In the genomic region with DNA sequence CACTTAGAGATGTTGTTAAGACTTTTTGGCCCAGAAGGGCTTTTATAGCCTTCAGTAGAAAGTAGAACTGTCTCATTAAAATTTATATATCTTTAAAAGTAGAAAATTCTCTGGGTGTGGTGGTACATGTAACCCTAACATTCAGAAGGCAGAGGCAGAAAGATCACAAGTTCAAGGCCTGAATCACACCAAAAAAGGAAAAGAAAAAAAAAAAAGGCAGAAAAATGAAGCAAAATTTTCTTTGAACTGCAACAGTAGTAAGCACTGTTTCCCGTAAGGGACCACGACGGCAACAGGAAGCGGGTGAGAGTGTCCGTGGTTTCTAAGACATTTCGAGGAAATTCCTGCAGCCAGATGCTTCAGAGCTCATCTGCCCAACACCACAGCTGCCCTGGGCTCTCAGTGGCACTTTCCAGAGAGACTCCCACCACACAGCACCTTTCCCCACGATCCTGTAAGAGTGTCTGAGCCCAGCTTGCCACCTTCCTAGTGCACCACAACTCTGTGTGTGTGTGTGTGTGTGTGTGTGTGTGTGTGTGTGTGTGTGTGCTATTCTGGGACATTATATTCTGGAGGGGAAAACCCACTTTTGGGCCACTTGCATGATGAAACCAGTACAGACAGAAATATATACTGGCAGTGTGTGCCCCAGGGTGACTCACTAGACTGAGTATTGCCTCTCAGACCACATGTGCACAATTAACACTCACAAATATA, we compare ENCODE assay signal across 16 mouse cellular contexts. TPM values are rescaled to one million over a fixed set of nuclear protein-coding genes. Genes with fewer than 3 reads are reported as not detected.
DNase-seq lines count a peak whose midpoint lies in the region; ATAC-seq and TF ChIP-seq lines count a peak whose summit lies in the region.
"Had no signal": no experiment of that assay in that cellular context is flagged by ENCODE, and none has a peak within 500 bp of the region (broad histone marks: within the 10 kb centered on the region; RNA-seq: fewer than 3 reads in every experiment).

No protein-coding gene starts in this region.

- H3K9ac ChIP-seq in liver, postnatal 0 days (replicated peaks), result no peak overlapping the region
- H3K9ac ChIP-seq in liver, embryonic 11.5 days (ENCODE audit: low read depth, low read length), result no peak overlapping the region
- H3K9ac ChIP-seq: forebrain, embryonic 12.5 days; limb, embryonic 15.5 days; neural tube, embryonic 12.5 days had no signal

- H3K4me3 ChIP-seq in liver, postnatal 0 days (ENCODE audit: low read depth, low read length), result no peak overlapping the region
- H3K4me3 ChIP-seq in liver, embryonic 11.5 days (ENCODE audit: low read depth, low read length), result no peak overlapping the region
- H3K4me3 ChIP-seq in C2C12 (ENCODE audit: insufficient read depth, poor library complexity, severe bottlenecking), result no peak overlapping the region
- no peak overlapping the region for H3K4me3 ChIP-seq in embryonic fibroblast, embryonic 13.5 days (ENCODE audit: insufficient read depth, low read length)
- H3K4me3 ChIP-seq: forebrain, embryonic 12.5 days; limb, embryonic 15.5 days; neural tube, embryonic 12.5 days had no signal

- TF ChIP-seq CTCF in liver, postnatal 0 days (IDR thresholded peaks at IDR 0.05; ENCODE audit: low read depth), result no peak
- TF ChIP-seq CTCF in C2C12 (IDR thresholded peaks at IDR 0.05; ENCODE audit: control insufficient read depth, insufficient read depth, insufficient read length), result no peak
- no peak for TF ChIP-seq CTCF in embryonic fibroblast, embryonic 13.5 days (IDR thresholded peaks at IDR 0.05; ENCODE audit: borderline replicate concordance, insufficient read depth, low read length)

- H3K36me3 ChIP-seq in liver, postnatal 0 days (replicated peaks; ENCODE audit: insufficient read depth, low read length), result no peaks in the 10 kb centered on the region
- no peaks in the 10 kb centered on the region for H3K36me3 ChIP-seq in liver, embryonic 11.5 days (ENCODE audit: control insufficient read depth, insufficient read depth, low read length)
- no peaks in the 10 kb centered on the region for H3K36me3 ChIP-seq in C2C12 (ENCODE audit: control insufficient read depth, insufficient read depth)
- no peaks in the 10 kb centered on the region for H3K36me3 ChIP-seq in splenic B cell, adult 2 months (ENCODE audit: control insufficient read depth, insufficient read depth, low read length, poor library complexity, severe bottlenecking)

- no peaks in the 10 kb centered on the region for H3K79me3 ChIP-seq in C2C12 (ENCODE audit: low read depth)

- no peak overlapping the region for H3ac ChIP-seq in C2C12 (ENCODE audit: control insufficient read depth, insufficient read length, low read depth)

- no peak overlapping the region for H3K4me2 ChIP-seq in liver, postnatal 0 days (ENCODE audit: low read depth, low read length)
- no peak overlapping the region for H3K4me2 ChIP-seq in liver, embryonic 11.5 days
- H3K4me2 ChIP-seq: forebrain, embryonic 12.5 days; limb, embryonic 15.5 days; neural tube, embryonic 12.5 days had no signal

- DNase-seq in liver, postnatal 0 days, result peak; percentile 36
- DNase-seq in liver, embryonic 11.5 days (ENCODE audit: low spot score), result no peak
- peak; percentile 46 for DNase-seq in splenic B cell, adult 2 months (ENCODE audit: low read depth, low spot score)
- DNase-seq in right cerebral cortex, adult 2 months (ENCODE audit: low spot score in 2 of 2), result no peak
- DNase-seq in left cerebral cortex, postnatal 25 days (ENCODE audit: low spot score in 2 of 2), result no peak
- DNase-seq in urinary bladder, postnatal 36 days (ENCODE audit: low spot score in 2 of 2), result no peak
- DNase-seq: adrenal gland, adult 8-10 months; heart, postnatal 10 days; layer of hippocampus, adult 9-11 months; right cerebral cortex, adult 18-20 months had no signal

- H3K4me1 ChIP-seq in liver, postnatal 0 days (ENCODE audit: insufficient read depth), result no peaks in the 10 kb centered on the region
- H3K4me1 ChIP-seq in liver, embryonic 11.5 days (replicated peaks; ENCODE audit: control insufficient read depth, insufficient read depth, low read length), result 0 out of 2 replicates have a peak, but pooled peaks cover under 1% of the 10 kb centered on the region
- H3K4me1 ChIP-seq in embryonic fibroblast, embryonic 13.5 days (ENCODE audit: control insufficient read depth, insufficient read depth, low read length), result peaks cover 10% of the 10 kb centered on the region
- H3K4me1 ChIP-seq: forebrain, embryonic 12.5 days; neural tube, embryonic 12.5 days had no signal

- intact Hi-C loops in left cerebral cortex, postnatal 25 days (cut with DNase I), result no loop called here

- H3K79me2 ChIP-seq in C2C12 (ENCODE audit: control insufficient read depth, insufficient read depth), result no peaks in the 10 kb centered on the region

- H3K27ac ChIP-seq in liver, postnatal 0 days (ENCODE audit: low read depth), result no peak overlapping the region
- no peak overlapping the region for H3K27ac ChIP-seq in liver, embryonic 11.5 days (ENCODE audit: low read depth, low read length)
- peak overlapping the region; percentile 4; the same call in 1 of the 2 replicates for H3K27ac ChIP-seq in embryonic fibroblast, embryonic 13.5 days (ENCODE audit: insufficient read depth, low read length)
- H3K27ac ChIP-seq: forebrain, embryonic 12.5 days; limb, embryonic 15.5 days; neural tube, embryonic 12.5 days had no signal

- 35% methylated on average over 7 of the region's 7 CpGs for WGBS in liver, postnatal 0 days (ENCODE audit: insufficient replicate concordance)
- 31% methylated on average over 7 of the region's 7 CpGs for WGBS in liver, embryonic 11.5 days

- TF ChIP-seq POLR2A in embryonic fibroblast, embryonic 13.5 days (IDR thresholded peaks at IDR 0.05; ENCODE audit: low read depth, low read length), result no peak

- TF ChIP-seq EP300 in liver, postnatal 0 days (IDR thresholded peaks at IDR 0.05; ENCODE audit: low read depth), result no peak

- H3K27me3 ChIP-seq in liver, postnatal 0 days (ENCODE audit: insufficient read depth, low read length), result no peaks in the 10 kb centered on the region
- H3K27me3 ChIP-seq in liver, embryonic 11.5 days (replicated peaks; ENCODE audit: control insufficient read depth, insufficient read depth, low read length), result no peaks in the 10 kb centered on the region
- no peaks in the 10 kb centered on the region for H3K27me3 ChIP-seq in C2C12 (ENCODE audit: control insufficient read depth, insufficient read depth, insufficient read length)
- H3K27me3 ChIP-seq in splenic B cell, adult 2 months (ENCODE audit: control insufficient read depth, insufficient read depth, low read length, poor library complexity, severe bottlenecking), result no peaks in the 10 kb centered on the region
- H3K27me3 ChIP-seq: forebrain, embryonic 12.5 days; limb, embryonic 15.5 days; neural tube, embryonic 12.5 days had no signal

- ATAC-seq in liver, postnatal 0 days, result no peak
- ATAC-seq in liver, embryonic 11.5 days (replicated peaks; ENCODE audit: low FRiP score), result no peak
- ATAC-seq: intestine, postnatal 0 days had no signal

- no peaks in the 10 kb centered on the region for H3K9me3 ChIP-seq in liver, postnatal 0 days (ENCODE audit: low read length)
- no peaks in the 10 kb centered on the region for H3K9me3 ChIP-seq in liver, embryonic 11.5 days (ENCODE audit: control insufficient read depth, low read length)
- H3K9me3 ChIP-seq: forebrain, embryonic 12.5 days; limb, embryonic 15.5 days; neural tube, embryonic 12.5 days had no signal

TF ChIP-seq in C2C12, 6 proteins besides CTCF, POLR2A, EP300 and RAD21:
- TF ChIP-seq MYOD1 (IDR thresholded peaks at IDR 0.05; ENCODE audit: control insufficient read depth, insufficient read length, low read depth) (peak; percentile 60), FOSL1 (IDR thresholded peaks at IDR 0.05; ENCODE audit: insufficient read depth, low read length, poor library complexity, severe bottlenecking) (no peak), MYOG (IDR thresholded peaks at IDR 0.05; ENCODE audit: control insufficient read depth, extremely low read depth, insufficient read length) (no peak)

RNA-seq across cellular contexts. Expression of a gene that starts 35.7 kb away (rescaled TPM):
- 1.5 and 2.2 TPM in 2 replicates for polyA plus RNA-seq in liver, postnatal 0 days (2015; fragmentation: Nextera tagmentation; extraction: Ambion mirVana)
- 5.0 and 6.8 TPM in 2 replicates for polyA plus RNA-seq in liver, embryonic 11.5 days (2014; fragmentation: Nextera tagmentation; extraction: Ambion mirVana)
- 13.2 TPM for polyA plus RNA-seq in C2C12 (2012; fragmentation: generic; extraction: Trizol)
- 18.2 and 23.2 TPM in 2 replicates for polyA plus RNA-seq in embryonic fibroblast, embryonic 13.5 days (2011; ENCODE audit: insufficient read length, low read depth, missing spikeins)
- 100 to 1,000 TPM; 252 to 278 TPM for total RNA-seq in left cerebral cortex, postnatal 25 days (2021)

RNA-seq across cellular contexts. Expression of a gene that starts 41.9 kb away (rescaled TPM):
- polyA plus RNA-seq in liver, postnatal 0 days (2015; fragmentation: Nextera tagmentation; extraction: Ambion mirVana), result 0.07 and 0.14 TPM in 2 replicates
- 1.2 and 1.3 TPM in 2 replicates for polyA plus RNA-seq in liver, embryonic 11.5 days (2014; fragmentation: Nextera tagmentation; extraction: Ambion mirVana)
- polyA plus RNA-seq in C2C12 (2012; fragmentation: generic; extraction: Trizol), result 0.14 TPM
- polyA plus RNA-seq in embryonic fibroblast, embryonic 13.5 days (2011; ENCODE audit: insufficient read length, low read depth, missing spikeins), result 0.98 TPM in 1 of 2 replicates, not detected in the other
- 1 to 10 TPM; 4.8 to 6.3 TPM for total RNA-seq in left cerebral cortex, postnatal 25 days (2021)
- total RNA-seq: heart, postnatal 10 days had no signal

RNA-seq across cellular contexts. Expression of a gene that starts 56.8 kb away (rescaled TPM):
- polyA plus RNA-seq in liver, postnatal 0 days (2015; fragmentation: Nextera tagmentation; extraction: Ambion mirVana), result 29.2 and 29.8 TPM in 2 replicates
- polyA plus RNA-seq in liver, embryonic 11.5 days (2014; fragmentation: Nextera tagmentation; extraction: Ambion mirVana), result 78.6 and 80.2 TPM in 2 replicates
- polyA plus RNA-seq in C2C12 (2012; fragmentation: generic; extraction: Trizol), result 126 TPM
- polyA plus RNA-seq in embryonic fibroblast, embryonic 13.5 days (2011; ENCODE audit: insufficient read length, low read depth, missing spikeins), result 57.3 and 62.3 TPM in 2 replicates
- total RNA-seq in left cerebral cortex, postnatal 25 days (2021), result 10 to 100 TPM; 31.3 to 33.7 TPM

Comparison
In these comparisons a context has a peak if more than half of its experiments do, and no peak if none do; other contexts are left out.
1. DNase-seq: peak in liver, postnatal 0 days (single experiment) and splenic B cell, adult 2 months (single experiment); none in liver, embryonic 11.5 days (single experiment), right cerebral cortex, adult 2 months (0 of 2), left cerebral cortex, postnatal 25 days (0 of 2) and urinary bladder, postnatal 36 days (0 of 2).